Mouse (Mus musculus) regulatory T cell (primary cell): ENCODE measurements around the gene Bid.
"Not testable (repeated sequence)": the region's sequence is repeated elsewhere in the genome, so short reads cannot be mapped to it uniquely, and the experiment has no call there.

ENCODE experiments used
- in situ Hi-C: fragments of 300-600 bp; cut with MboI, MseI; formaldehyde crosslinking; loops from one replicate; pipeline ENCODE4 v1.15.1; 2025; ENCODE audit warnings: high pct_unique_total_duplicates

The Bid gene

DNA sequence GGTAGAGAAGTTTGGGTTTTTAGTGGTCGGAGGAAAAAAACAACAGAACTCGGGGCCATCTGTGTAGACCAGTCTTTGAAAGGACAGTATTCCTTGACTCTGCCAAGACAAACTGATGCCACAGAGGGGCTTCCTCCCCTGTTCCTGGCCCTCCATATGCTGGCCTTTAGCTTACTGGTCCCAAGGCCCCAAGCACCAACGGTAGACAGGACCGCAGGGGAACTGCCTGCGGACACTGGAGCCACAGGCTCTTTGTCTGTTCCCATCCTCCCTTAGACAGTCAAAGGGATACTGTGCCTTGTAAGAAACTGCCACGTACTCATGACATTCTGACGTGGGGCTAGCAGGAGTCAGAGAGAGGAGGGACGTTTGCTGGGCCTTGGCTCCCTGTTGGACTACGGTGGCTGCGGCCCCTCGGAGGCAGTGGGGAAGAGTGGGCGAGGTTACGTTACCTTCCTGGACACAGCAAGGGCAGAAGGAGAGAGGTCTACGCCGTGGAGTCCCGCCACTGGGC, 20.5 kb upstream of the Bid start:
- in situ Hi-C loops = no loop called here

DNA sequence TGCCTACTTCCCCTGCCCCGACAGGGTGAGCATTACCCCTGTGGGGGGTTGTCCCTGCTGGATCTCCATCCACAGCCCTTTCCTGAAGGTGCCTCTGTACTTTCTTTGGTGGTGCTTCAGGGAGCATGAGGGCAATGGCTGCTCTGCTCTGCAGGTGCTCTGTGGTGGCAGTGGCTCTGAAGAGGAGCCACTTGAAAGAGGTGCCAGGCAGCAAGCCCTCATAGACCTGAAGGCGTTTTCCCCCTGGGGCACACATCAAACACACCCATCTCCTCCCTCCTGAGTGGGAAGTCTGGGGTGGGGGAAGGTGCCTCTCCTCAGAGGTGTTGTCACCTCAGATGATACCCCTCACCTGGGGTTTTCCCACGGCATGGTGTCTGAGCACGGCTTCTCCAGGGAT, 17.5 kb upstream of the Bid start:
- in situ Hi-C loops = no loop called here

DNA sequence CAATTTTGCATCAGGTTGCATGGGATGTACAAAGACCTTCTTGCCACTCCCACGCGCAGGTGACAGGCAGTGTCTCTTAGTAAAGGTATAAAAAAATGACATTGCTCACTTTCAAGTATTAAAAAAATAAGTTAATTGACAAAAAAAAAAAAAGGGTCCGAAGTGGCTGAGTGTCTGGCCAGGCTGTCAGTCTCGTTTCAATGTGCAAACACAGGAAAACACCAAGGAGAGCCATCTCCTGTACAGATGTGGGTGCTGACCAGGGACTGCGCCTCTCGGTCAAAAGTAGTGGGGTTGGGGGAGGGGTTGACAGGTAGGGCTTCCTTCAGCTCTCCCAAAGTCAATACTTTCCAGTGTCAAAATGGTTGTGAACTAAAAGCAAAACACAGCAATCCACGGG, 17.0 kb upstream of the Bid start:
- in situ Hi-C loops = no loop called here

DNA sequence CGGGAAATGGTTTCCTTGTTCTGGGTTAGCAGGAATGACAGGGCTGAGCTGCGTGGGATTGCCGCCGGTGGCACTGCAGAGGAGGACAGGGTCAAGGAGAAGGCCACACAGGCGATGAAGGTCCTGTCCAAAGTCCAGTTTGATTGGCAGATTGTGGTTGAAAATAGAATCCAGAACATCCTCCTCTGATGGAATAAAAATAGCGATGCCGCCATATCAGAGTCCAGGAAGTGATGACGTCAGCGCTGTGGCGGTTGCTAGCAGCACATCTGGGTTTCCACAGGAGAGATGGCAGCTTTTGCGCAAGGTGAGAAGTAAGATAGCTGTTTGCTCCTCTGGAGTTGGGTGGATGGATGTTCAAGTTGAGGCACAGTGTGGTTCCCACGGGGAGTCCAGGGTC, 15.9 kb upstream of the Bid start:
- in situ Hi-C loops = no loop called here

DNA sequence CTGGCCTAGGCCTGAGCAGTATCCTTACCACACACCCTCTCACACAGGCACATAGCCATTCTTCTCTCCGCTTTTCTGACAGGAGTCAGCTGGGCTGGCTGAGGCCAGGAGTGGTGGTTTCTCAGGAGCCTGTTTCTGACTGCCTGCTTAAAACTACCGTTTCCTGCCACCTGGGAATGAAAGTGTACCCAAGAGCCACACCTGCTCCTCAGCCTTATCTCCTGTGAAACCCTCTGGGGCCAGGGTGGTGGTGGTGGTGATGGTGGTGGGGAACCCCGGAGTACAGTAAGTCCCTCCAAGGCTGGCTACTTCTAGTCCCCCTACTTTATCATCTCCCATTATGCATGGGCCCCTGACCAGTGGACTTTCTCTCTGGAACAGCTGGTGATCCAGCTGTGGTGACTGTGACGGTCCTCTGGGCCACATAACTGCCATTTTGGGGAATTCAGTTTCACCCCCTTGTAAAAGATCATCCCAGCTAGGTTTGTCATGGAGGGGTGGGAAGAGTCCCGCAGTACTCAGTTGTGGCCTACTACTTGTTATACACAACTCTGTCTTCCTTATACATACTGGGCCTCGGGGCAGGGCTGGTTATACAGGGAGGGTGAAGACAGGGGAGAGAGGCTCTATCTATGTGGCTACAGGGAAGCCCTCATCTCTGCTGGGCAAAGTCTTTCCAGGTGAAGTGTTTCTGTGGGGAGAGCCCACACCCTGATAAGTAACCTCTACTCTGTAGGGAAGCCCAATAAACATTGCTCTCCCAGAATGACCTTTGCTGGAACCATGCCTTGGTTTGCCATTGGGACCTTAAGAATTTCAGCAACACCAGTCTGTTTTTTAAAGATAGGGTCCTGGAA, 14.0 kb upstream of the Bid start:
- in situ Hi-C loops = no loop called here

DNA sequence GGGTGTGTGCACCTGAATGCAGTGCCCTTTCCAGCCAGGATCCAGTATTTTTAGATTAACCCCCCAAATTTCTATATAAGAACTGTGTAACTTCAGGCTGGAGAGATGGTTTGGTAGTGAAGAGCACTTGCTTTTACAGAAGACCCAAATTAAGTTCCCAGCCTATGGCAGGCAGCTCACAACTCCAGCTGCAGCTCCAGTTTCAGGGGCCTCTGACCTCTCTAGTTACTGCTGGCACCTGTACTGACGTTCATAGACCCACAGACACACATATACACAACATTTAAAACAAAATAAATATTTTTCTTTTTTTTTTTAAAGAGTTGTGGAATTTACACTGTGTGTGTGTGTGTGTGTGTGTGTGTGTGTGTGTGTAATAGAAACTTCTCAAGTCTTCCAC, 12.8 kb upstream of the Bid start:
- in situ Hi-C loops = no loop called here

DNA sequence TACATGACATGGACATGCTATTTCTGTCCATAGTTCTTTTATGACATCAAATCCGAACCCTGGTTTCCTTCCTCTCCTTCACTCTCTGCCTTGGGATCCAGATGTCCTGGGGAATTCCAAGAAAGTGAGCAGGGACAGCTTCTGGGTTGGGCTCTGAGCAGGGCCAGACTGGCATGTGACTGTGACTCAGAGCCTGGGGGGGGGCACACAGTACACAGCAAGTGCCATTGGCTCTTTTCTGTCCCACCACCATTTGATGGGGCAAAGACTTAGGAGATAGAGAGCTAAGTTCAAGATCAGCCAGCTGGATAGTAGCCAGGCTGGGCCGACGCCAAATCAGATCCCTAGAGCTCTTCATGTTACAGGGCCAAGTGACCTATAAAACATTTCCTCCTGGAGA, 11.1 kb upstream of the Bid start:
- in situ Hi-C loops = no loop called here

DNA sequence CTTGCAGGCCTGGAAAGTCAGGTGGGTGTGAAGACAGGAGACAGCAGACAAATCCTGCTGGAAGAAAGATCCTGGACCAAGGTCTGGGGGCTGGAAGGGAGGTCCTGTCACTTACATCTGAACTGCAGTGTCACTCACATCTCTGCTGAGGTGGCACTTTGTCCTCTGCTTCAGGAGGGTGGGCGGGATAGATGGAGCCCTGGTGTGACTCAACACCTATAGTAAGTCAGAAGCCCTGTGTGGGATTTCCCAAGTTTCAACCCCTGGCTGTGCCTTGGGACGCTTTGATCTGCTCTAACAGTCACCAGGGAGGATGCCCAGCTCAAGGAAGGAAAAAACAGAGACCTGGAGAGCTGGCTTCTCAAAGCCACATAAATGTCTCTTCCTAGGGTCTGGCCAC, 10.2 kb upstream of the Bid start:
- in situ Hi-C loops = no loop called here

DNA sequence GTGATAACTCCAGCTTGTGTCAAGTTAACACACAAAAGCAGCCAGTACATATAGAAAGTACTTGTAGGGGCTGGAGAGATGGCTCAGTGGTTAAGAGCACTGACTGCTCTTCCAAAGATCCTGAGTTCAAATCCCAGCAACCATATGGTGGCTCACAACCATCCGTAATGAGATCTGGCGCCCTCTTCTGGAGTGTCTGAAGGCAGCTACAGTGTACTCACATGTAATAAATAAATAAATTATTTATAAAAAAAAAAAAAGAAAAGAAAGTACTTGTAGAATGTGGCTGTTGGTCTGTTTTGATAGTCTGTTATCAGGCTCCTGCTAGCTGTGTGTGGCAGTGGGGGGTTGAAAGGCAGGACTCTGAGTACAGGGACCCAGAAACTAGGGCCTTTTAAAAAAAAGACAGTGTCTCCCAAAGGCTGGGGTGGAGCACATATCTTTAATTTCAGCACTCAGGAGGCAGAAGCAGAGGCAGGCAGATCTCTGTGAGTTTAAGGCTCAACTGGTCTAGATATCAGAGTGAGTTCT, 8.2 kb upstream of the Bid start:
- in situ Hi-C loops = not testable (repeated sequence)

DNA sequence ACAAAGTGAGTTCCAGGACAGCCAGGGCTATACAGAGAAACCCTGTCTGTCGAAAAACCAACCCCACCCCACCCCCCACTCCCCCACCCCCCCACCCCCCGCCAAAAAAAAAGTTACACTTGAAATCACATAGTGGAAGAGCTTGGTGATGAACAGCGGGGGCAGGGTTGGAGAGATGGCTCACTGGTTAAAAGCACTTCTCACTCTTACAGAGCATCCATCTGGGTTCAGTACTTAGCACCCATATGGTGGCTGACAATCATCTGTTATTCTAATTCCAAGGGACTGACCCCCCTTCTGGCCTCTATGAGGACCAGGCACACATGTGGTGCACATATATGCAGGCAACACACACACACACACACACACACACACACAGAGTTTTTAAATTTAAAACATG, 1.3 kb upstream of the Bid start:
- in situ Hi-C loops = no loop called here

DNA sequence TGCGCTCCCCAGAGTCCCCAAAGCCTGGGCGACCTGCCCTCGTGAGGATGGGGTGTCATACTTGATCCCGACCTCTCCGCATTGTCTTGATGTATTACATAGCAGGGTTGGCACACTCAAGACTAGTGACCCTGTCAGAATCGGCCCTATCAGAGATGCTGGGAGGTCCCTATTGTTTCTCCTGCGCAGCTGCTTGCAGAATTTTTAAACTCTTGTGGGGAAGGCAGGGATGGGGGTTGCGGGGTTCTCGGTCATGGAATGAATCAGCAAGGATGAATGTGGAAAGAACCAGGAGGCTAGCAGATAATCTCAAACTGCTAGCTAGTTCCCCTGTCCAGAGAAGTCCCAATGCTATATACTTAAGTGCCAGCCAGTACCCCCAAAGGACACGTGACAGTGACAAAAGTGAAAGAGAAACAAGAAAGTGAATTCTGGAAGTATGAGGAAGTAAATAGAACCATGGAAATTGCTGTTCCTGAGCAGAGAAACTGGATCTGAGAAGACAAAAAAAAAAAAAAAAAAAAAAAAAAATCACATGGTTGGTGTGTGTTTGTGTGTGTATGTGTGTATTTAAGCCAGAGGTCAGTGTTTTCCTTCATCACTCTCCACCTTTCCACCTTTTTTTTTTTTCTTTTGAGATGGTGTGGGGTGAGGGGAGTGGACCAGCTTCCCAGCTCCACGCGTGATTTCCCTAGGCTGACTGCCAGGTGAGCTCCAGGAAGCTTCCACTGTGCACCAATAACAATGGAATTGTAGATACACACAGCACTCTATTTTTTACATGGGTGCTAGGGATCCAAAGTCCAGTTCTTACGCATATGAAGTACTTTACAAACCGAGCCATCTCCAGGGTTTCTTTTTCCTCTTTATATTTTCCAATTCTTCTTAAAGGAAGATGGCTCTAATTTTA, 574 bp upstream of the Bid start:
- in situ Hi-C loops = not testable (repeated sequence)

DNA sequence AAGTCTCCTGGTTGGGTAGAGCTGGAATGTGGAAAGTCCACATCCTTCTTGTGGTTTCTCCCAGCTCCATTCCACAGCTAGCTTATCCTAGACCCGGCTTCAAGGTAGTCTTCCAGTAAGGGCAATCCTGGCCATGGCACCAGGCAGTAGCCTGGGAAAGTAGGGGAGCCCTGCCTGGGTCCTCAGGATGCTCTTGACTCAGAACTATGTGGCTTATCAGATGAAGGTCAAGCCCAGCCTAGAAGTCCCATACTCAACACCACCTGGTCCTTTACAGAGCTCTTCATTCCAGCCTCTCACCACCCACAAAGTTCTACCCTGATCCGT, 1.0 kb downstream of the Bid start:
- in situ Hi-C loops = no loop called here

DNA sequence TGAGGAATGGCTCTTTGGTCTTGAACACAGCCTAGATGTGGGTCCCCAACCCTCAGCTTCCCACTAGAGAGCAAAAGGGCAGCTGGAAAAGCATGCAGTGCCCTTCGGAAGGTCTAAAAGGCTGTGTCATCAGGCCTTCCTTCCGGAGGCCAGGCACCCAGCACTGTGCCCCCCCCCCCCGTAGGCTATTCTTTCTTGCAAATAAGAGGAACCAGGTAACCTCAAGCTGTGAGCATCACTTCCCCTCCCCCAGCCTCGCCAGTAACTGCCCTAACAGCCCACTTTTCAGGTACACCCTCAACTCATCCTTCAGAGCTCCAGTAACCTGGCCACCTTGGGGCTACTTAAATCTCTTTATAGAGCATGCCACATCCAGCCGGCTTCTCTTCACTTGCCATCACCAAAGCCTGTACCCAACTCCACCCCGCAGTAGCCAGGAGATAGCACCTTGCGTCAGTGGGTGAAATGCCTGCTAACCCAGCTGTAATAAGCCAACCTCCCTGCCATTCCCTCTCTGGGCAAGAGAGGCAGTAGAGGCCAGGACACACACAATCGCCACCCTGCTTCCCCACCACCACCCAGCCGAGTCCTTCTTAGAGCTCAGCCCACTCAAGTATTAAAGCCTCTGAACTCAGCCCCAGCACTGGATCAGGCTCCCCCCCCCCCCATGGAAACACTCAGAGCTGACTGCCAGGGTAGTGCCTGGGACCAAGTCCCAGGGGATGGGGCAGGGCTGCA, 1.6 kb downstream of the Bid start:
- in situ Hi-C loops = no loop called here

DNA sequence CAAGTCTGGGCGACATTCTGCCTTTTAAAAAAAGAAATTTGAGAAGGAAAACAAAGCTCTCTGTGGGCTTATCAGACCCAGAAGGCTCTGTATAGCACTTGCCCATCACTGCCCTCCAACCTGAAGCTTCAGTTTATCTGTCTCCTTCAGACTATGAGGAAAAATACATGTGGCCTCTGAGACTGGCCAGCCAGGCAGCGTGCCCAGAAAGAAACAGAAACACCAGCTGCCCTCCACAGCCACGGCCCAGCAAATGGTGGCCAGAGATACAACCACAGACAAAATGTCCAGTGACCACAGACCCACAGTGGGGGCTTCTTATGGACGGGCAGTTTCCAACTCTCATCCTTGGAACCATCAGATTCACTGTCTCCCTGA, 2.1 kb downstream of the Bid start:
- in situ Hi-C loops = no loop called here

DNA sequence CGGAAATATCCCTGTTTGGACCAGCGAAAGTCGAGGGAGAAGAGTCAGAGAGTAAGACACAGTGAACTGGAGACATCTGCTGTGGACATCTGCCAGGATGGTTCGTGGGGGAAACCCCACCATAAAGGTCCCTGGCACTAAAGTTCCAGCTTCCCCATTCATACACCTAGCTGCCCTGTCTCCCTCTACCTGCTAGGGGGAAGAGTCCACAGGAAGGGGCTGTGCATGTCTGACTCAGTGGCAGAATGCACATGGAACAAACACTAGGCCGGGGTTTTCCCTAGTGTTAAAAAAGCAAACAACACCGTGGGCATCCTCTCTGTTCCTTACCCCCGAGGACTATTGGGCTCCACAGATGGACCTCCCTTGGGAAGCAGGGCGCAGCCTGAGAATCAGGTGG, 2.9 kb downstream of the Bid start:
- in situ Hi-C loops = no loop called here

DNA sequence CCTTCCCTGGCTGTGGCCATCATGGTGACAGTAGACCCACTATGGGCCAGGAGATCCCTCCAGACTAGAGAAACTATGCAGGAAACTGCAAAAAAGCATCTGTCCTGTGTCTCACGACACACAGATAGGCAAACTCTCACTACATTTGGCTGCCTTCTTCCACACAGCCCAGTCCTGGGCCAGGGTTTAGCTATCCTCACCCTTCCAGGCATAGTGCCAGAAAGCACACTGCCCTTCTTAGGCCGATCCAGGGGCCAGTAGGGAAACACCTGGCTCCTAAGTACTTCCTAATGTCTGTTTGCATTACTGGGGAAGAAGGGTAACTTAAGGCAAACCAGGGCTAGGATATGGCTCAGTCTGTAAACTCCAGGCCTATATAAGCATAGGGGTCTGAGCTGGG, 3.7 kb downstream of the Bid start:
- in situ Hi-C loops = no loop called here

DNA sequence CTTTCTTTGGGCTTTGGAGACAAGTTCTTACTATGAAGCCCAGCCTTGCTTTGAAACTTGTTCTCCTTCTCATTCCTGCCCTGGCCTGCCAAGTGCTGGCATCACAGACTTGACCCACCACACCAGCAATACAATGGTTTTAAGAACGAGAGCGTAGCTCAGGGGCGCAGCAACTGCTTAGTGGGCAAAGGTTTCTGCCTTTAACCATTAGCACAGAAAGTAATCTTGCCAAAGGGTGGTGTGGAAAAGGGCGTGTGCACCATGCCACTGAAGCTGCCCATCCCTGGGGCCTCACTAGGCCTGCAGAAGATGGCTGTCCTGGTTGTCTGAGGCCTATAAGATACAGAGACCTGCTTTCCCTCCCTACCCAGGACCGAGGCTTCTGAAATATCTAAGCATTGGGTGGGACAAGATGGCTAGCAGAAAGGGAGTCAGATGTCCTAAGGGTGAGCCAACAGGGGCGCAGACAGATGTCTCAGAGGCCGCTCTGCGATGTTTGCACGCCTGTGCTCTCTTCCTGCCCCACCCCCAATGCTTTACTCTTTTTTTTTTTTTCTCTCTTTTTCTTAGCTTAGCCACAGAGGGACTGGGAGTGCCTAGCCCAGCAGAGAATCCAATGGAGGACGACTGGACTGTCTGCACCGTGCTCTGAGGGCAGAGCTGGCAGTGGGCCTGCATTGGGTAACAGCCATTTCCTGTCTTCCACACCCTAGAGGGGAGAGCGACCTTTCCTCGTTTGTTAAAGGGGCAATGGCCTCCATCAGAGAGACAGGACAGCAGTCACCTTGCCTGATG, 5.2 kb downstream of the Bid start:
- in situ Hi-C loops = no loop called here

DNA sequence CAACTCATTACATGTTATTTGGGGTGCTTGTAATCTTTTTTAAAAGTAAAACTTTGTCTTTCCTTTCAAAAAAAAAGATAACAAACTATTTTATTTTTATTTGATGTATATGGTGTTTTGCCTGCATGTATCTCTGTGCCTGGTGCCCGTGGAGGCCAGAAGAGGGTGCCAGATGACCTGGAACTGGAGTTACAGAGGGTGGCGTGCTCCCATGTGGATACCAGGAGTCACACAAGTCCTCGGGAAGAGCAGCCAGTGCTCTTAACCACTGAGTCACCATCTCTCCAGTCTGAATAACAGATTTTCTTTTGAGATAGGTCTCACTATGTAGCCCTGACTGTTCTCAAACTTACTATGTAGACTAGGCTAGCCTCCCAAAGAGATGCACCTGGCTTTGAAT, 7.2 kb downstream of the Bid start:
- in situ Hi-C loops = no loop called here

DNA sequence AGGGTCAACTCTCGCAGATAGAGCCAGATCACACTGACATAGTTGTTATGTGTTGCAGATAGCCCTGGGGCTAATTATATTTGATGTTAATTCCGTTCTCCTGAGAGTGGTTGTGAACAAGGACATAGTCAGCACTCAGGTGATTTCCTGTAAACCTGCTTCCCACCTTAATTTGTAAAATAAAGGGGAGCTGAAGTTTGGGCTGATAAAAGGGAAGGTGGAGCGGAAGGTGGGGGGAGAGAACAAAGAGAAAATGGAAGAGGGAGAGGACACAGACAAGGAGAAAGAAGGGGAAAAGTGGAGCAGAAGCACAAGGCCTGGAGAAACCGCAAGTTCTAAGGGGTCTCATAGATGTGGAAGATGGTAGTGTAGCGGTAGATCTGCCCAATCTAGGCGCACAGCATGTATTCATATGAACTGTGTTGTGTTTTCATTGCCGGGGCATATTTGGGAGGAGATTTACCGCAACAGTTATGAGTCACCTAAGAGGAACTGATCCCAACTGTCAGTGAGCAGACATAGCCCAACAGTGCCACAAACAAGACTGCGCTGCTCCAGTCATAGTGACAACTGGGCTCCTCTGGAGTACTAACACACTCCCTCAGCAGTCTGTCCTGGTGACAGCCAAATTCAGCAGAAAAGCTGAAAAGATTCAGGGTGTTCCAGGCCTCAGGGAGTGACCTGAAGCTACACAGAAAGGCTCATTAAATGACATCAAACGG, 8.6 kb downstream of the Bid start:
- in situ Hi-C loops = not testable (repeated sequence)

DNA sequence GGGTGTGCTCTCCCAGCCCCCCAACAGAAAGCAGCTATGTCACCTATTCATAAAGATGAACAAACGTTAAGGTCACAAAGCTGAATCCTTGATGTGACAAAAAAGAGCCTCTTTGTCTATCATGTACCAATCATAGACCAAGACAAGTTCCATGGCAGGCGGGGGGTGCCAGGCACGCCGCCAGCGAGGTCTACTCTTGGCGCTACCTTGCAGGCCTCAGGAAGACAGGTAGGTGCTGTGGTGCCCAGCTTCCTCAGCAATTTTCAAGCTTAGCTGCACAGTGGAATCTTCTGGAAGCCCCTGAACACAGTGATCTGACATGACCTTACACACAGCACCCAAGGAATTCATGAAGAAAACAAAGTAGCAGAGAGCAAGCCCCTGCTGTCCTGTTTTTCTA, 10.1 kb downstream of the Bid start:
- in situ Hi-C loops = no loop called here

DNA sequence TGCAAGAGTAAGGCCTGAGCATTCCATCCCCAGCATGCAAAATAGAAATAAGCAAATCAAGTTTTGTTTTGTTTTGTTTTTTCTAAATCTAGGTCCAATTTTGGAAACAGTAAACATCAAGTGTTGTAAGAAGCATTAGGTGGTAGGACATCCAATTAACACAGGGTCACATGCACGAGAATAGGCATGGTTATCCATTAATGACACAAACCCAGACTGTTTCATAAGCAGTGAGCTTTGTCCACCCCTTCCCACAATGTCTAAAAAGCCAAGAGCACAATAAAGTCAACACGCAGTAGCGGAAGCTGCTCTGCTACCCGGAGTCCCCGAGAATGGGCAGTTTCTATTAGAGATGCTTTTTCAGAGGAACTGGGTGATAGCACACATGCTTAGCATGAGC, 11.5 kb downstream of the Bid start:
- in situ Hi-C loops = no loop called here
